Mouse (Mus musculus) adrenal gland, postnatal 4 days (tissue): Measurements from ENCODE around the gene Celf2. TPM values are rescaled to one million over a fixed set of nuclear protein-coding genes. Genes with fewer than 3 reads are reported as not detected.

ENCODE experiments used
- DNase-seq, 2 experiments: peaks; one replicate each; pipeline ENCODE4 v3.0.0; 2021 to 2022; ENCODE audit warnings: low spot score in 2 of 2, mixed read lengths in 2 of 2
- total RNA-seq, 2 experiments: library from RNA; stranded (reverse); gene quantifications; 2 replicates each; pipeline ENCODE4 v1.2.3; 2021

Celf2 gene
- total RNA-seq, 2 experiments from 2014 or later, result 50.7 to 51.7 TPM

- DNase-seq, result no peak
Observed at GRCm38 (mm10) chr2:6874266-6874955, 635.0 kb downstream of the Celf2 start.

GRCm38 (mm10) chr2:6873711-6874110 is 635.7 kb downstream of the Celf2 start:
- no peak for DNase-seq

- no peak for DNase-seq
Observed at GRCm38 (mm10) chr2:6872894-6873255, 636.5 kb downstream of the Celf2 start.

- peak; percentile 10 to 15 for DNase-seq
Observed at GRCm38 (mm10) chr2:6872131-6872893, 637.1 kb downstream of the Celf2 start.

- DNase-seq, result no peak
Observed at GRCm38 (mm10) chr2:6871281-6872130, 637.9 kb downstream of the Celf2 start.

GRCm38 (mm10) chr2:6869956-6870710 is 639.2 kb downstream of the Celf2 start:
- no peak for DNase-seq

GRCm38 (mm10) chr2:6867297-6867696 is 642.1 kb downstream of the Celf2 start:
- no peak for DNase-seq

GRCm38 (mm10) chr2:6865785-6866184 is 643.6 kb downstream of the Celf2 start:
- no peak for DNase-seq

- DNase-seq, result no peak
Observed at GRCm38 (mm10) chr2:6850102-6850644, 659.2 kb downstream of the Celf2 start.

- no peak for DNase-seq
Observed at GRCm38 (mm10) chr2:6849388-6849787, 660.0 kb downstream of the Celf2 start.

- no peak for DNase-seq
Observed at GRCm38 (mm10) chr2:6830021-6830420, 679.3 kb downstream of the Celf2 start.

- no peak for DNase-seq
Observed at GRCm38 (mm10) chr2:6827583-6827982, 681.8 kb downstream of the Celf2 start.

GRCm38 (mm10) chr2:6823021-6823420 is 686.3 kb downstream of the Celf2 start:
- no peak for DNase-seq

- no peak for DNase-seq
Observed at GRCm38 (mm10) chr2:6821593-6821992, 687.8 kb downstream of the Celf2 start.

GRCm38 (mm10) chr2:6815281-6815680 is 694.1 kb downstream of the Celf2 start:
- DNase-seq, result no peak

GRCm38 (mm10) chr2:6808736-6809135 is 700.6 kb downstream of the Celf2 start:
- no peak for DNase-seq

GRCm38 (mm10) chr2:6796754-6797153 is 712.6 kb downstream of the Celf2 start:
- DNase-seq, result no peak

GRCm38 (mm10) chr2:6795995-6796588 is 713.3 kb downstream of the Celf2 start:
- DNase-seq, result no peak

GRCm38 (mm10) chr2:6794858-6795257 is 714.5 kb downstream of the Celf2 start:
- DNase-seq, result no peak

GRCm38 (mm10) chr2:6790876-6791275 is 718.5 kb downstream of the Celf2 start:
- no peak for DNase-seq
